Mouse (Mus musculus) MEL (cell line): Measurements from ENCODE around the gene Tle4. TPM values are rescaled to one million over a fixed set of nuclear protein-coding genes. Genes with fewer than 3 reads are reported as not detected.

Experiments
- DNase-seq: peaks from one replicate; pipeline ENCODE4 v3.0.0; 2011; ENCODE audit warnings: low read depth, low spot score
- H3K27ac ChIP-seq: 2 replicates; pipeline ENCODE4 v1.5.1; 2012; ENCODE audit warnings: low read depth, mild to moderate bottlenecking, control low read depth, low read length, moderate library complexity; ENCODE audit not compliant: control insufficient read depth
- H3K27me3 ChIP-seq, 2 experiments: fragments of 150-350 bp in 1 of 2; sonication (generic) in 1 of 2; 2 replicates each; pipeline ENCODE4 v1.6.1; 2012; ENCODE audit warnings: low read length in 2 of 2, mild to moderate bottlenecking in 2 of 2, improper control_type of control experiment in 1 of 2, moderate library complexity in 1 of 2; ENCODE audit not compliant: insufficient read depth in 2 of 2, control insufficient read depth in 1 of 2
- H3K36me3 ChIP-seq, 2 experiments: 2 replicates each; pipeline ENCODE4 v1.6.1; 2012 to 2014; ENCODE audit warnings: low read length in 2 of 2, improper control_type of control experiment in 1 of 2, inconsistent platforms in 1 of 2, mild to moderate bottlenecking in 1 of 2; ENCODE audit not compliant: insufficient read depth in 2 of 2, control insufficient read depth in 1 of 2
- H3K4me1 ChIP-seq, 2 experiments: fragments of 150-350 bp in 1 of 2; sonication (generic) in 1 of 2; 2 replicates each; pipeline ENCODE4 v1.6.1; 2012; ENCODE audit warnings: low read length in 2 of 2, improper control_type of control experiment in 1 of 2, mild to moderate bottlenecking in 1 of 2; ENCODE audit not compliant: insufficient read depth in 2 of 2, control insufficient read depth in 1 of 2
- H3K4me3 ChIP-seq, 2 experiments: fragments of 150-350 bp in 1 of 2; sonication (generic) in 1 of 2; 2 replicates each; pipeline ENCODE4 v1.5.1; 2012; ENCODE audit warnings: low read depth in 2 of 2, low read length in 2 of 2, mild to moderate bottlenecking in 2 of 2, moderate library complexity in 2 of 2, control low read depth in 1 of 2, improper control_type of control experiment in 1 of 2; ENCODE audit not compliant: control insufficient read depth in 1 of 2, insufficient read depth in 1 of 2
- H3K79me2 ChIP-seq: 2 replicates; pipeline ENCODE4 v1.6.1; 2012; ENCODE audit warnings: mild to moderate bottlenecking, low read length, moderate library complexity; ENCODE audit not compliant: control insufficient read depth, poor library complexity, insufficient read depth
- H3K9ac ChIP-seq: 2 replicates; pipeline ENCODE4 v1.6.1; 2012; ENCODE audit warnings: low read depth, mild to moderate bottlenecking, control low read depth, low read length, moderate library complexity; ENCODE audit not compliant: control insufficient read depth, poor library complexity, severe bottlenecking
- H3K9me3 ChIP-seq: fragments of 150-350 bp; sonication (generic); replicated peaks from 2 replicates; pipeline ENCODE4 v1.6.1; 2012; ENCODE audit warnings: mild to moderate bottlenecking, low read length, improper control_type of control experiment, moderate library complexity; ENCODE audit not compliant: insufficient read depth
- BHLHE40 ChIP-seq: IDR thresholded peaks from 2 replicates; pipeline ENCODE4 v1.6.1; 2012; ENCODE audit warnings: low read depth, mild to moderate bottlenecking, inconsistent platforms, low read length, improper control_type of control experiment, borderline replicate concordance
- CTCF ChIP-seq, 3 experiments: IDR thresholded peaks in 2 of 3; conservative IDR thresholded peaks in 1 of 3; 2 replicates each; pipeline ENCODE4 v1.5.1; 2011 to 2012; ENCODE audit warnings: low read length in 3 of 3, low read depth in 2 of 3, mild to moderate bottlenecking in 2 of 3, improper control_type of control experiment in 1 of 3, inconsistent platforms in 1 of 3, mixed read lengths in 1 of 3, moderate library complexity in 1 of 3; ENCODE audit not compliant: control insufficient read depth in 1 of 3, insufficient read depth in 1 of 3, poor library complexity in 1 of 3, severe bottlenecking in 1 of 3
- E2F4 ChIP-seq: IDR thresholded peaks from 2 replicates; pipeline ENCODE4 v1.6.1; 2011; ENCODE audit warnings: low read depth, low read length, improper control_type of control experiment, borderline replicate concordance
- ELF1 ChIP-seq: IDR thresholded peaks from 2 replicates; pipeline ENCODE4 v1.6.1; 2014; ENCODE audit warnings: low read depth, mild to moderate bottlenecking, inconsistent platforms, low read length, improper control_type of control experiment, moderate library complexity
- ETS1 ChIP-seq: IDR thresholded peaks from 2 replicates; pipeline ENCODE4 v1.6.1; 2012; ENCODE audit warnings: low read depth, mild to moderate bottlenecking, inconsistent platforms, low read length, improper control_type of control experiment, moderate library complexity
- GABPA ChIP-seq: IDR thresholded peaks from 2 replicates; pipeline ENCODE4 v1.6.1; 2012; ENCODE audit warnings: low read depth, mild to moderate bottlenecking, inconsistent platforms, low read length, improper control_type of control experiment, moderate library complexity
- GATA1 ChIP-seq: IDR thresholded peaks from 2 replicates; pipeline ENCODE4 v1.6.1; 2011; ENCODE audit warnings: low read depth, low read length, improper control_type of control experiment
- HCFC1 ChIP-seq: IDR thresholded peaks from 2 replicates; pipeline ENCODE4 v1.6.1; 2012; ENCODE audit warnings: low read depth, mild to moderate bottlenecking, inconsistent platforms, low read length, improper control_type of control experiment, moderate library complexity
- JUND ChIP-seq: IDR thresholded peaks from 2 replicates; pipeline ENCODE4 v1.6.1; 2011; ENCODE audit warnings: low read depth, mild to moderate bottlenecking, improper control_type of control experiment, low read length
- KAT2A ChIP-seq: conservative IDR thresholded peaks from 2 replicates; pipeline ENCODE4 v1.6.1; 2012; ENCODE audit warnings: low read depth, low read length, improper control_type of control experiment, inconsistent platforms
- MAX ChIP-seq: IDR thresholded peaks from 2 replicates; pipeline ENCODE4 v1.6.1; 2011; ENCODE audit warnings: low read length, improper control_type of control experiment
- MEF2A ChIP-seq: IDR thresholded peaks from 2 replicates; pipeline ENCODE4 v1.6.1; 2014; ENCODE audit warnings: low read depth, mild to moderate bottlenecking, inconsistent platforms, low read length, improper control_type of control experiment; ENCODE audit not compliant: poor library complexity, insufficient replicate concordance, severe bottlenecking; ENCODE audit errors: extremely low read depth
- NELFE ChIP-seq: IDR thresholded peaks from 2 replicates; pipeline ENCODE4 v1.6.1; 2011; ENCODE audit warnings: low read depth, low read length, improper control_type of control experiment
- NRF1 ChIP-seq: IDR thresholded peaks from 2 replicates; pipeline ENCODE4 v1.6.1; 2014; ENCODE audit warnings: low read depth, mild to moderate bottlenecking, inconsistent platforms, low read length, improper control_type of control experiment, moderate library complexity; ENCODE audit not compliant: poor library complexity, insufficient read depth, severe bottlenecking
- POLR2AphosphoS5 ChIP-seq: IDR thresholded peaks from 2 replicates; pipeline ENCODE4 v1.6.1; 2012; ENCODE audit warnings: low read depth, borderline replicate concordance, mild to moderate bottlenecking, inconsistent platforms, low read length, moderate library complexity, mixed read lengths
- SMC3 ChIP-seq: IDR thresholded peaks from 2 replicates; pipeline ENCODE4 v1.6.1; 2011; ENCODE audit warnings: low read depth, low read length, improper control_type of control experiment
- TAL1 ChIP-seq: IDR thresholded peaks from 2 replicates; pipeline ENCODE4 v1.6.1; 2012; ENCODE audit warnings: mild to moderate bottlenecking, inconsistent platforms, low read length, moderate library complexity, mixed read lengths
- UBTF ChIP-seq: IDR thresholded peaks from 2 replicates; pipeline ENCODE4 v1.6.1; 2012; ENCODE audit warnings: low read depth, mild to moderate bottlenecking, inconsistent platforms, low read length, improper control_type of control experiment, moderate library complexity, borderline replicate concordance; ENCODE audit not compliant: insufficient read depth
- USF1 ChIP-seq: IDR thresholded peaks from 2 replicates; pipeline ENCODE4 v1.6.1; 2014; ENCODE audit warnings: low read depth, mild to moderate bottlenecking, inconsistent platforms, low read length, improper control_type of control experiment, moderate library complexity
- USF2 ChIP-seq, 2 experiments: IDR thresholded peaks; 2 replicates each; pipeline ENCODE4 v1.6.1; 2011 to 2012; ENCODE audit warnings: improper control_type of control experiment in 2 of 2, low read length in 2 of 2, borderline replicate concordance in 1 of 2, inconsistent platforms in 1 of 2, low read depth in 1 of 2, mild to moderate bottlenecking in 1 of 2; ENCODE audit not compliant: insufficient read depth in 1 of 2
- ZC3H11A ChIP-seq: IDR thresholded peaks from 2 replicates; pipeline ENCODE4 v1.6.1; 2012; ENCODE audit warnings: low read depth, mild to moderate bottlenecking, inconsistent platforms, low read length, improper control_type of control experiment
- ZNF384 ChIP-seq: IDR thresholded peaks from 2 replicates; pipeline ENCODE4 v1.6.1; 2012; ENCODE audit warnings: low read depth, mild to moderate bottlenecking, inconsistent platforms, low read length, improper control_type of control experiment
- polyA plus RNA-seq, 2 experiments: library from polyadenylated mRNA; stranded (reverse) in 1 of 2; unstranded in 1 of 2; fragments of >175 nt in 1 of 2; fragments of >200 nt in 1 of 2; gene quantifications; 2 replicates each; pipeline versions ENCODE4 v1.2.1 to v1.2.4; 2012; ENCODE audit warnings: low replicate concordance in 2 of 2, low read depth in 1 of 2; ENCODE audit not compliant: insufficient read length in 2 of 2, insufficient read depth in 1 of 2, missing spikeins in 1 of 2
- total RNA-seq: library from RNA; depleted of rRNA; stranded (reverse); fragments of 300-350 nt; gene quantifications from 2 replicates; pipeline ENCODE4 v1.2.3, GENCODE M21; 2012

The Tle4 gene
- total and polyA plus RNA-seq, 3 experiments, result 6.0 to 42.5 (median 14.0) TPM

GRCm38 (mm10) chr19:14441861-14442260 lies 156.0 kb downstream of the Tle4 start:
- no peak overlapping the region for H3K27ac ChIP-seq
- TF ChIP-seq ETS1 (no peak), JUND (no peak), NELFE (no peak), KAT2A (no peak), ELF1 (no peak), ZC3H11A (no peak), USF2 (IDR thresholded peaks at IDR 0.05; ENCODE audit: borderline replicate concordance in 1 of 2, insufficient read depth in 1 of 2, low read depth in 1 of 2, low read length in 2 of 2) (no peak), BHLHE40 (no peak), MEF2A (no peak), POLR2AphosphoS5 (no peak), NRF1 (no peak), CTCF (IDR thresholded peaks at IDR 0.05 in 2 of 3, conservative IDR thresholded peaks at IDR 0.05 in 1 of 3; ENCODE audit: control insufficient read depth in 1 of 3, insufficient read depth in 1 of 3, low read depth in 2 of 3, low read length in 3 of 3, poor library complexity in 1 of 3, severe bottlenecking in 1 of 3) (no peak), GATA1 (no peak), MAX (no peak), UBTF (no peak)
- TF ChIP-seq, all 39 proteins: peak for 0
- no peaks in the 10 kb centered on the region for H3K79me2 ChIP-seq
- no peaks in the 10 kb centered on the region for H3K36me3 ChIP-seq
- H3K9me3 ChIP-seq, result no peaks in the 10 kb centered on the region
- DNase-seq, result no peak
- no peak overlapping the region for H3K9ac ChIP-seq
- no peaks in the 10 kb centered on the region for H3K27me3 ChIP-seq
- H3K4me3 ChIP-seq, result no peak overlapping the region
- no peaks in the 10 kb centered on the region for H3K4me1 ChIP-seq

- no peaks in the 10 kb centered on the region for H3K79me2 ChIP-seq
- H3K4me3 ChIP-seq, result no peak overlapping the region
- H3K27me3 ChIP-seq, result no peaks in the 10 kb centered on the region; a peak in 1 of 4 replicates
- no peak overlapping the region for H3K9ac ChIP-seq
- DNase-seq, result no peak
- no peak for TF ChIP-seq HCFC1
- TF ChIP-seq SMC3, result no peak
- no peak for TF ChIP-seq E2F4
- no peak for TF ChIP-seq USF1
- no peak for TF ChIP-seq GABPA
- no peak for TF ChIP-seq ZNF384
- no peak for TF ChIP-seq TAL1
- no peaks in the 10 kb centered on the region for H3K36me3 ChIP-seq
- H3K27ac ChIP-seq, result no peak overlapping the region
- H3K9me3 ChIP-seq, result no peaks in the 10 kb centered on the region
- H3K4me1 ChIP-seq, result no peaks in the 10 kb centered on the region
Measured at GRCm38 (mm10) chr19:14437226-14437625, 160.6 kb downstream of the Tle4 start.
